Mouse (Mus musculus) forebrain, embryonic 14.5 days (tissue): ENCODE measurements around the gene Cd7. TPM values are rescaled to one million over a fixed set of nuclear protein-coding genes. Genes with fewer than 3 reads are reported as not detected.

Experiments
- ATAC-seq: fragments of 200-750 bp; cut with Nextera tagmentation; 2 replicates; pipeline ENCODE4 v1.8.0; 2017; ENCODE audit warnings: mild to moderate bottlenecking, moderate library complexity
- DNase-seq: peaks from one replicate; pipeline ENCODE4 v3.0.0-alpha.2; 2015; ENCODE audit warnings: low spot score
- H3K27ac ChIP-seq: fragments of 300-500 bp; sonication (generic); 2 replicates; pipeline ENCODE4 v1.5.1; 2014; ENCODE audit warnings: low read depth, mild to moderate bottlenecking, control low read depth, low read length, moderate library complexity
- H3K27me3 ChIP-seq: fragments of 300-500 bp; sonication (generic); replicated peaks from 2 replicates; pipeline ENCODE4 v1.6.1; 2014; ENCODE audit warnings: low read length, control low read depth, mixed read lengths; ENCODE audit not compliant: control insufficient read depth, insufficient read depth
- H3K36me3 ChIP-seq: fragments of 300-500 bp; sonication (generic); 2 replicates; pipeline ENCODE4 v1.6.1; 2014; ENCODE audit warnings: low read length, control low read depth; ENCODE audit not compliant: control insufficient read depth, insufficient read depth
- H3K4me1 ChIP-seq: fragments of 300-500 bp; sonication (generic); 2 replicates; pipeline ENCODE4 v1.6.1; 2014; ENCODE audit warnings: antibody characterized with exemption, low read length, control low read depth; ENCODE audit not compliant: control insufficient read depth, insufficient read depth
- H3K4me2 ChIP-seq: fragments of 300-500 bp; sonication (generic); 2 replicates; pipeline ENCODE4 v1.6.1; 2014; ENCODE audit warnings: mild to moderate bottlenecking, control low read depth, low read length
- H3K4me3 ChIP-seq: fragments of 300-500 bp; sonication (generic); 2 replicates; pipeline ENCODE4 v1.5.1; 2014; ENCODE audit warnings: low read depth, low read length, control low read depth
- H3K9ac ChIP-seq: fragments of 300-500 bp; sonication (generic); 2 replicates; pipeline ENCODE4 v1.6.1; 2014; ENCODE audit warnings: mild to moderate bottlenecking, low read length, control low read depth, moderate library complexity
- H3K9me3 ChIP-seq: fragments of 300-500 bp; sonication (generic); replicated peaks from 2 replicates; pipeline ENCODE4 v1.6.1; 2016; ENCODE audit warnings: low read length, control low read depth, mixed read lengths; ENCODE audit not compliant: control insufficient read depth
- whole genome bisulfite sequencing: fragments of 180-500 bp; shearing (Covaris S2); extraction: QIAGEN DNeasy Blood & Tissue Kit; methylation state at CpG from one replicate; pipeline ENCODE4 v1.1.7; 2014; 5-methylcytosine and 5-hydroxymethylcytosine counted together
- polyA plus RNA-seq: library from polyadenylated mRNA; unstranded; fragments of >200 nt; fragmentation: Nextera tagmentation; extraction: Ambion mirVana; gene quantifications from 2 replicates; pipeline ENCODE4 v1.2.1, GENCODE M21; 2014

Cd7 gene
- polyA plus RNA-seq, 1 experiment from 2014 or later: not detected

DNA sequence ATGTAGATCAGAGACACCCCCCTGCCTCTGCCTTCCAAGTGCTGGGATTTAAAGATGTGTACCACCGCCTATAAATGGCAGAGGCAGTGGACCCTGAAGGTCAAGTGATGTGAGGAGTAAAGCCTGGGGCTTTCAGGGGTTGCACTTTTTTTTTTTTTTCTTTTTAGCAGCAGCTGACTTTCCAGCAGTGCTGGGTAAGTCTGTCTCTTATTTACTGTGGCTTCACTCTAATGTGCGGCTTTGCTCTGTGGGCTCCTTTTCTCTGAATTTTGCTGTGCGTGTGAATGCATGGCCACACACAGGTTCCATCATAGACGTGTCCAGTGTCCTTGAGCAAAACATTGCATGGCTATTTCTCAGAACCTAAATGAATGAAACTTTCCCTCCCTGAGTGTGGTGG lies 2.4 kb upstream of the Cd7 start:
- no peak overlapping the region for H3K27ac ChIP-seq
- H3K4me3 ChIP-seq: no peak overlapping the region
- no peak for ATAC-seq
- H3K36me3 ChIP-seq: no peaks in the 10 kb centered on the region
- H3K27me3 ChIP-seq: no peaks in the 10 kb centered on the region
- DNase-seq: no peak
- WGBS: 75% methylated on average over 4 of the region's 4 CpGs
- H3K9ac ChIP-seq: no peak overlapping the region
- no peaks in the 10 kb centered on the region for H3K9me3 ChIP-seq
- no peaks in the 10 kb centered on the region for H3K4me1 ChIP-seq
- H3K4me2 ChIP-seq: no peak overlapping the region

DNA sequence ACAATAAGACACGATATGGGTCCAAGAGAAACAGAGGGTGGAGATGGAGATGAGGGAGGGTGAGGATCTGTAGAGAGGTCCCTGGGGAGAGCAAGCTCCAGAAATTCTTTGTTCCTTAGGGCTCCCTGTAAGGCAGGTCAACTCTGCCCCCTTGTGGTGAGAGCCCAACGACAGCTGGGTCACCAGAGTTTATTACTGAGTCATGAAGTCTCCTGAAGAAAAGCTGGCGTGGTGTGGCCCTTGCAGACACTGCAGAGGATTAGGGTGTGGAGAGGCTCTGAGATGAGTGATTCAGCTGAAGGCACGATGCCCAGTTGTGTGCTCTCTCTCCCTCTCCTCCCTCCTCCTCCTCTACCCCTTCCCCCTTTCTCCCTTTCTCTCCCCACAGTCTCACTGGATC lies 2.0 kb upstream of the Cd7 start:
- Histone ChIP-seq H3K9me3 (no peaks in the 10 kb centered on the region), H3K4me2 (no peak overlapping the region), H3K27me3 (no peaks in the 10 kb centered on the region), H3K4me1 (no peaks in the 10 kb centered on the region), H3K36me3 (no peaks in the 10 kb centered on the region), H3K27ac (no peak overlapping the region), H3K9ac (no peak overlapping the region), H3K4me3 (no peak overlapping the region)
- WGBS: 3% methylated on average over 4 of the region's 4 CpGs
- DNase-seq (peak; percentile 84), ATAC-seq (0 out of 2 replicates have a peak, but pooled peaks have one; percentile 42)

GRCm38 (mm10) chr11:121038366-121039240 lies 615 bp downstream of the Cd7 start:
- H3K4me2 ChIP-seq: no peak overlapping the region
- H3K9me3 ChIP-seq: no peaks in the 10 kb centered on the region
- ATAC-seq (no peak), DNase-seq (no peak)
- WGBS: 91% methylated on average over 11 of the region's 11 CpGs
- no peak overlapping the region for H3K27ac ChIP-seq
- no peaks in the 10 kb centered on the region for H3K27me3 ChIP-seq
- H3K9ac ChIP-seq: no peak overlapping the region
- H3K4me3 ChIP-seq: no peak overlapping the region
- H3K4me1 ChIP-seq: no peaks in the 10 kb centered on the region
- no peaks in the 10 kb centered on the region for H3K36me3 ChIP-seq

DNA sequence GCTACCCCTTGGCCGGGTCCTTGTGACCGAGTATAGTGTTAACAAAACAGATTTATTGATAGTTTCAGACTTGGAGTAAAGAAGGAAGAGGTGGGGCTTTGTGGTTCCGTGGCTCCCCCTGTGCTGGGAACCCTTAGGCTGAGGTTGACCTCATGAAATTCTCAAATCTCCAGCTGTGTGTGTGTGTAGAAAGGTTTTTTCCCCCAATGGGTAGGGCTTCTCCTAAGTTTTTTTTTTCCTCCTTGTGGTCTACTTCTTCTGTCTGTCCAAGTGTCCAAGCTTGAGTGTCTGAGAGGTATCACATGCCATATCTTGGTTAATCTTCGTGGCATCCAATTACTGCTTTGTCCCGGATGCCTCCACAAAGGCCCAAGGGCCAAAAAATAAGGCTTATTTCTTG lies 6.1 kb downstream of the Cd7 start:
- 90% methylated on average over 5 of the region's 5 CpGs for WGBS
- H3K9me3 ChIP-seq: no peaks in the 10 kb centered on the region

GRCm38 (mm10) chr11:121027259-121027658 lies 12.0 kb downstream of the Cd7 start:
- WGBS: 93% methylated on average over 7 of the region's 7 CpGs
- ATAC-seq (no peak), DNase-seq (no peak)
- Histone ChIP-seq H3K27ac (no peak overlapping the region), H3K4me2 (no peak overlapping the region), H3K36me3 (no peaks in the 10 kb centered on the region), H3K9ac (no peak overlapping the region), H3K4me1 (no peaks in the 10 kb centered on the region), H3K27me3 (no peaks in the 10 kb centered on the region), H3K9me3 (no peaks in the 10 kb centered on the region), H3K4me3 (no peak overlapping the region)

More for the DNA sequence above, 6.1 kb downstream of the Cd7 start:
- H3K27me3 ChIP-seq: no peaks in the 10 kb centered on the region
- no peak overlapping the region for H3K4me3 ChIP-seq
- H3K9ac ChIP-seq: no peak overlapping the region
- H3K27ac ChIP-seq: no peak overlapping the region
- H3K4me2 ChIP-seq: no peak overlapping the region
- DNase-seq (no peak), ATAC-seq (no peak)
- H3K4me1 ChIP-seq: no peaks in the 10 kb centered on the region
- H3K36me3 ChIP-seq: no peaks in the 10 kb centered on the region

DNA sequence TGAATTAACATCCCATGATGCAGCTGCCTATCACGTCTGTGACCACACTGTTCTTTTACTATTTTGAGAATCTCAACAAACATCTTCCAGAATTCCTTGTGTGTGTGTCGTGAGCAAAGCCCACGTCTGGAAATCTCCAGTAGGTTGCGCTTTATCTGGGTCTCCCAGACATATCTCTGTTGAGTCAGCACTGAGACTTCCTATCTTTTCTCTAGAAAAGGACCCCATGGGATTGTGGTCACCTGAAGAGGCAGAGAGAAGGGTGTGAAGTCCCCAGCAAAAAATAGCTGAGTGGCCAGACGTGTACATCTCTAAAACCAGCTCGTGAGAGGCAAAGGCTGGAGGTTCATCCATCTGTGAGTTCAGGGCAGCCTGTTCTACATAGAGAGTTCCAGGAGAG lies 15.1 kb downstream of the Cd7 start:
- H3K4me1 ChIP-seq: no peaks in the 10 kb centered on the region
- H3K4me2 ChIP-seq: no peak overlapping the region
- DNase-seq: no peak
- no peak for ATAC-seq
- H3K9me3 ChIP-seq: no peaks in the 10 kb centered on the region
- no peaks in the 10 kb centered on the region for H3K27me3 ChIP-seq
- H3K36me3 ChIP-seq: no peaks in the 10 kb centered on the region
- no peak overlapping the region for H3K27ac ChIP-seq
- no peak overlapping the region for H3K9ac ChIP-seq
- 74% methylated on average over 6 of the region's 6 CpGs for WGBS
- no peak overlapping the region for H3K4me3 ChIP-seq

- Histone ChIP-seq H3K9me3 (no peaks in the 10 kb centered on the region), H3K4me3 (no peak overlapping the region), H3K27me3 (no peaks in the 10 kb centered on the region), H3K4me1 (no peaks in the 10 kb centered on the region), H3K4me2 (no peak overlapping the region), H3K27ac (no peak overlapping the region), H3K36me3 (no peaks in the 10 kb centered on the region), H3K9ac (no peak overlapping the region)
- 82% methylated on average over 5 of the region's 5 CpGs for WGBS
- ATAC-seq (no peak), DNase-seq (no peak)
Observed at GRCm38 (mm10) chr11:121019501-121019900, 19.7 kb downstream of the Cd7 start.

- Histone ChIP-seq H3K4me3 (no peak overlapping the region), H3K9me3 (no peaks in the 10 kb centered on the region), H3K36me3 (no peaks in the 10 kb centered on the region), H3K4me1 (no peaks in the 10 kb centered on the region), H3K4me2 (no peak overlapping the region), H3K27me3 (no peaks in the 10 kb centered on the region), H3K27ac (no peak overlapping the region), H3K9ac (no peak overlapping the region)
- DNase-seq (peak; percentile 68), ATAC-seq (peak; percentile 65; the same call in 1 of the 2 replicates)
- WGBS: 42% methylated on average over 3 of the region's 3 CpGs
Observed at GRCm38 (mm10) chr11:121017703-121018102, 21.5 kb downstream of the Cd7 start.

DNA sequence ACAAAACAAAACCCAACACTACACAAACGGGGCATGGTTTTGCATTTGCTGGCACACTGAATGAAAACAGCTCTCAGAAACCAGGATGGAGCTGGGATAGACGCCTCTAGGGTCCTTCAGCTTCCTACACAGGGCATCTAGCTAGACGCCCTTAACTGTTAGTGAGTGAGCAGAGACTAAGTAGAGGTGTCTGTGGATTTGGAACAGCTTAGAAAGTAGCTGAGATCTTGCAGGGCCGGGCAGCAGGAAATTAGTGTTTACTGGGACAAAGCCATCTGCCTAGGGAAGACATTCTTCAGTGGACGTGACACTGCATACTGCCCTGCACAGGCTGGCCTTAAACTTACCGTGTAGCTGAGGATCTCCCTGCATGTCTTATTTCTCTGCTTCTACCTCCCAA lies 23.7 kb downstream of the Cd7 start:
- Histone ChIP-seq H3K27me3 (no peaks in the 10 kb centered on the region), H3K4me1 (no peaks in the 10 kb centered on the region), H3K36me3 (no peaks in the 10 kb centered on the region), H3K9ac (no peak overlapping the region), H3K4me3 (no peak overlapping the region), H3K4me2 (no peak overlapping the region), H3K27ac (no peak overlapping the region), H3K9me3 (no peaks in the 10 kb centered on the region)
- WGBS: 71% methylated on average over 6 of the region's 6 CpGs
- no peak for ATAC-seq
- DNase-seq: no peak
